Mouse (Mus musculus) erythroblast, embryonic 14.5 days (primary cell): ENCODE results near the gene Wfdc17.

Experiments used
- GATA1 ChIP-seq: IDR thresholded peaks from 2 replicates; pipeline ENCODE4 v1.6.1; 2012; ENCODE audit warnings: low read length, inconsistent platforms, mixed read lengths
- TAL1 ChIP-seq: IDR thresholded peaks from 3 replicates; pipeline ENCODE4 v1.6.1; 2012; ENCODE audit warnings: low read length, inconsistent platforms, mixed read lengths

DNA sequence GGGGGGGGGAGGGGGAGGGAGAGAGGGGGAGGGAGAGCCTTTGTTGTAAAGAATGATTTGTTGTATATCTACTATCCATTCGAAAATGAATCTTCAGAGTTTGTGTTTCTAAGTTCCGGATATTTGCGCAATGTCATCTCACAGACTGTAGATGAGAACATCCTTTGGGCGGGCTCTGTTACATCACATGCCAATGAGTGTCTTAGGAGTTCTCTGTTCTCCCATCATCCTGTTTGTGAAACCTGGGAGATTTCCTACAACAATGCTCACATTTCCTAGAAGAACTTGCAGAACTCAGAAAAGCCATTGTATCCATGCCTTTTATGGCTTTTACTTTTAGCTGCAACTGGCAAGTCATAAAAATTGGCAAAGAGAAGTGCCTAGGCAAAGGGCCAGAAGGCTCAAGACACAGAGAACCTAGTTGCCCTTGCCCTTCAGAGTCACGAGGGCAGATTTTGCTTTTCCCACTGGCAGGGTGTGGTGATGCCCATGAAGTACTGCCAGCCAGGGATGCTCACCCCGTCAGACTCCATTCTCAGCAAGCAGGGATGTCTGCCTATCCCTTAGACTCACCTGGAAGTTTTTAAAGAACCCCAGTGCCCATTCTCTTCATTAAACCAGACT is 13.4 kb downstream of the Wfdc17 start:
- no peak for TF ChIP-seq GATA1
- TF ChIP-seq TAL1 = no peak
